Mouse (Mus musculus): ENCODE measurements around the gene Camk2n1. TPM values are rescaled to one million over a fixed set of nuclear protein-coding genes. Genes with fewer than 3 reads are reported as not detected.
"Not testable (repeated sequence)": the region's sequence is repeated elsewhere in the genome, so short reads cannot be mapped to it uniquely, and the experiment has no call there.

The Camk2n1 gene
- 1.1 and 1.2 TPM in 2 replicates for polyA plus RNA-seq (2016; fragmentation: Nextera tagmentation; extraction: Ambion mirVana)

- Histone ChIP-seq H3K4me3 (peak within 1 kb of the TSS; percentile 89), H3K36me3 (replicated peaks) (no peaks in the 10 kb centered on the region), H3K4me1 (peaks cover 61% of the 10 kb centered on the region), H3K27ac (replicated peaks) (peak within 1 kb of the TSS; percentile 87), H3K27me3 (replicated peaks; ENCODE audit: low read depth, poor library complexity, severe bottlenecking) (peaks cover 98% of the 10 kb centered on the region), H3K9me3 (no peaks in the 10 kb centered on the region)
- peak; percentile 82 for DNase-seq (ENCODE audit: low spot score)
- WGBS = under 1% methylated on average over 62 of the region's 64 CpGs
Measured at GRCm38 (mm10) chr4:138453753-138454570, at the start of gene Camk2n1. Camk2n1 (plus strand) TSS chr4:138454314.

GRCm38 (mm10) chr4:138404806-138405205 lies 49.3 kb upstream of the Camk2n1 start:
- H3K27me3 ChIP-seq (replicated peaks; ENCODE audit: low read depth, poor library complexity, severe bottlenecking) = peaks cover 13% of the 10 kb centered on the region; the same call in 1 of the 2 replicates
- no peak overlapping the region for H3K27ac ChIP-seq (replicated peaks)
- no peak overlapping the region for H3K4me3 ChIP-seq
- no peaks in the 10 kb centered on the region for H3K9me3 ChIP-seq
- peak; percentile 47 for DNase-seq (ENCODE audit: low spot score)
- 4% methylated on average over 2 of the region's 2 CpGs for WGBS
- no peaks in the 10 kb centered on the region for H3K36me3 ChIP-seq (replicated peaks)
- H3K4me1 ChIP-seq = no peaks in the 10 kb centered on the region

DNA sequence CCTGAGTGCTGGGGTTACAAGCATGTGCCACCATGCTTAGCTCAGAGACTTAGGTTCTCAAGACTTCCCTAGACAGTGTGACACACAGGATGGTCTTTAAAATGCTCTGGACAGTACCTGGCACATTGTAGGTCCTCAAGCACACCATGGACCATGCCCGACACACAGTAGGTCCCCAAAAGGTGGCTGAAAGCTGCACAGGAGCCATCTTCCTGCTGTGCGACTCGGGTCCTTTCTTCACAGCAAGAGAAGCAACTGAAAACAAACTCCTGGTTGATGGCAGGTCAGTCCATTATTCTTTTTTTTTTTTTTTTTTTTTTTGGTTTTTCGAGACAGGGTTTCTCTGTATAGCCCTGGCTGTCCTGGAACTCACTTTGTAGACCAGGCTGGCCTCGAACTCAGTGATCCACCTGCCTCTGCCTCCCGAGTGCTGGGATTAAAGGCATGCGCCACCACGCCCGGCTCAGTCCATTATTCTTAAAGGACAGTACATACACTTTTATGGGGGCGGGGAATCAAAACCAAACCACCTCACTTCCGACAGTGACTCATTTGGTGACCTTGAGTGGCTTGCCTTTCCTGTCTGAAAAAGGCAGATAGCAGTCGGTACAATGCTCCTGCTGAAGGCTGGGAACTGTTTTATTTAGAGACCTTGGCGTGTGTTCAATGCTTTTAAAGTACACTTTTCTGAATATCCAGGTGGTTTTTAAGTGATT lies 46.5 kb upstream of the Camk2n1 start:
- DNase-seq (ENCODE audit: low spot score) = no peak
- Histone ChIP-seq H3K27me3 (replicated peaks; ENCODE audit: low read depth, poor library complexity, severe bottlenecking) (peaks cover 35% of the 10 kb centered on the region), H3K9me3 (no peaks in the 10 kb centered on the region), H3K4me1 (peaks cover 9% of the 10 kb centered on the region; the same call in 1 of the 2 replicates), H3K36me3 (replicated peaks) (no peaks in the 10 kb centered on the region), H3K4me3 (no peak overlapping the region), H3K27ac (replicated peaks) (no peak overlapping the region)
- WGBS = 83% methylated on average over 12 of the region's 13 CpGs

DNA sequence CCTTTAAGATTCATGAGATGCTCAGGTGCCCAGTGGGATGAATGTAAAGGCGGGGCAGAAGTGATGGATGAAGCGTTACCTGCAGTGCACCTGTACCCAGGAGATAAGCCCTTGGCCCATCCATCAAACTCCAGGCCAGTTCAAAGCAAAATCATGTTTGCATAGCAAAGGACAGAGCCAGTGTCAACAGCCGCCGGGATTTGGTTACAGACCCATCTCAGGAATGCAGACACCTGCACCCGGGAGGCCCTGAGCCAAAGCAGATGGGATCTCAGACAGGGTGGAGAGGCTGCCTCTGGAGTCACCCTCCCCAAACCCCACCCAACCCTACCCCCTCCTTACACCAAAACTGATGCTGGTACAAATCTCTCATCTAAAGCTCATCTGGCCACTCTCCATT lies 43.1 kb upstream of the Camk2n1 start:
- peaks cover 26% of the 10 kb centered on the region for H3K4me1 ChIP-seq
- no peaks in the 10 kb centered on the region for H3K36me3 ChIP-seq (replicated peaks)
- no peak overlapping the region for H3K27ac ChIP-seq (replicated peaks)
- DNase-seq (ENCODE audit: low spot score) = peak; percentile 40
- H3K9me3 ChIP-seq = no peaks in the 10 kb centered on the region
- H3K4me3 ChIP-seq = no peak overlapping the region
- WGBS = 11% methylated on average over 5 of the region's 5 CpGs
- peaks cover 53% of the 10 kb centered on the region for H3K27me3 ChIP-seq (replicated peaks; ENCODE audit: low read depth, poor library complexity, severe bottlenecking)

DNA sequence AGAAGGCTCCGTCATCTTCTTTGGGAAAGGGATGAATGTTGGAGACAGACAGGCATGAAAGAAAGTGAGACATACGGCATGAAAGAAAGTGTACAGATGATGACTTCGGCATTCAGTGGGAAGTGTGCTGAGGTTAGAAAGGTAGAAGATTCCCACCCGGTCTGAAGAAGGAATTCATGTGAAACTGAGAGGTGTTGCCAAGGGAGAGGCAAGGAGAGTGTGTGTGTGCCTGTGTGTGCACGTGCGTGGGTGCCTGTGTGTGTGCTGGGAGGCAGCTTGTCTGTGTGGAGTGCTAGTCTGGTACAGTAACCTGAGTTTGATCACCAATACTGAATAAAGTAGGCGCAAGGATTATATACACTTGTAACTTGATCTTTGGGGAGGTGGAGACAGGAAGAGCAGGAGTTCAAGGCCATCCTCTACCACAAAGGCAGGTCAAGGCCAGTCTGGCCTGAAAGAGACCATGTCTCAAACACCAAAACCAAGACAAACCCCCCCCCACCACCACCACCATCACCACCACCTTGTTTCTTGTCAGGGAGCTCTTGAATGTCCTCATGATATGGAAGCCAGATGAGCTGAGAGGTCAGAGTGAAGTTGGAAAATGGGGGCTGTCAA lies 42.5 kb upstream of the Camk2n1 start:
- Histone ChIP-seq H3K27me3 (replicated peaks; ENCODE audit: low read depth, poor library complexity, severe bottlenecking) (peaks cover 55% of the 10 kb centered on the region), H3K4me1 (peaks cover 26% of the 10 kb centered on the region), H3K4me3 (no peak overlapping the region), H3K9me3 (no peaks in the 10 kb centered on the region), H3K36me3 (replicated peaks) (no peaks in the 10 kb centered on the region), H3K27ac (replicated peaks) (no peak overlapping the region)
- WGBS = 54% methylated on average over 7 of the region's 7 CpGs
- DNase-seq (ENCODE audit: low spot score) = no peak

DNA sequence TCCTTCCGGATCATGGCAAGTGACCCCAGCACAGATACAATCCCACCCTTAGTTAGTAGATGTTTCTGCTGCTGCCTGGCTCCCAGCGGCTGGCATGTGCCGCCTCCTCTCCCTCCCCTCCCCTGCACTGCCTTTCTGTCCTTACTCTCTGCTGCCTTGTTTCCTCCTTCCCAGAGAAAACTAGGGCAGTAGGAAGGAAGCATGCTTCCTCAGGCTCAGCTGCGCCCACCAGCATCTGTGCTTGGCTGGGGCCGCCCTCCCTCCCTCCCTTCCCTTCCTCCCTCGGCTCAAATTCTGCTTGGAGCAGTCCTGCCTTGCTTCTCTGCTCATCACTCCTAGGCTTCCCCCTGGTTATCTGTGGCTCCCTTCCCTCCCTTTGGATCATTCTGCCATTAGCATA lies 39.4 kb upstream of the Camk2n1 start:
- no peaks in the 10 kb centered on the region for H3K9me3 ChIP-seq
- DNase-seq (ENCODE audit: low spot score) = peak; percentile 25
- peaks cover 26% of the 10 kb centered on the region for H3K4me1 ChIP-seq
- WGBS = 20% methylated on average over 6 of the region's 6 CpGs
- H3K36me3 ChIP-seq (replicated peaks) = no peaks in the 10 kb centered on the region
- H3K27me3 ChIP-seq (replicated peaks; ENCODE audit: low read depth, poor library complexity, severe bottlenecking) = peaks cover 59% of the 10 kb centered on the region
- H3K27ac ChIP-seq (replicated peaks) = no peak overlapping the region
- H3K4me3 ChIP-seq = no peak overlapping the region

DNA sequence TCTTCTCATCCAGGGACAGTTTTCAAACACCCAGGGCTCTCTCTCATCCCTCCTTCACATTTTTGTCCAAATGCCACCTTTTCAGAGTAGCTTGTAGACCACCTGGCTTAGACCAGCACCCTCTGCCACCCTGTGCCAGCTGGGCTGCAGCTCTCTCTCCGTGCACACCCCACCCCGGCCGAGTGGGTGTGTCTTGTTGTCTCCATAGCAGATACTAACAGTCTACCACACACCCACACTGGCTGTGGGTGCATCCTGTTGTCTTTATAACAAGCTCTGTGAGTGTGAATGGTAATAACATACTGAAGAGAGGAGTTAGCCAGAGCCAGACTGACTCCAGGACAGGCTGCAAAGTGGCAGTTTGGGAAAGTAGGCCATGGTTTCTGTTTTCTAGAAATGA lies 38.1 kb upstream of the Camk2n1 start:
- Histone ChIP-seq H3K9me3 (no peaks in the 10 kb centered on the region), H3K4me1 (peaks cover 24% of the 10 kb centered on the region), H3K27ac (replicated peaks) (no peak overlapping the region), H3K36me3 (replicated peaks) (no peaks in the 10 kb centered on the region), H3K4me3 (no peak overlapping the region), H3K27me3 (replicated peaks; ENCODE audit: low read depth, poor library complexity, severe bottlenecking) (peaks cover 59% of the 10 kb centered on the region)
- WGBS = 83% methylated on average over 3 of the region's 3 CpGs
- no peak for DNase-seq (ENCODE audit: low spot score)

GRCm38 (mm10) chr4:138416414-138416813 lies 37.7 kb upstream of the Camk2n1 start:
- H3K27ac ChIP-seq (replicated peaks) = no peak overlapping the region
- WGBS = 53% methylated on average over 5 of the region's 5 CpGs
- DNase-seq (ENCODE audit: low spot score) = no peak

DNA sequence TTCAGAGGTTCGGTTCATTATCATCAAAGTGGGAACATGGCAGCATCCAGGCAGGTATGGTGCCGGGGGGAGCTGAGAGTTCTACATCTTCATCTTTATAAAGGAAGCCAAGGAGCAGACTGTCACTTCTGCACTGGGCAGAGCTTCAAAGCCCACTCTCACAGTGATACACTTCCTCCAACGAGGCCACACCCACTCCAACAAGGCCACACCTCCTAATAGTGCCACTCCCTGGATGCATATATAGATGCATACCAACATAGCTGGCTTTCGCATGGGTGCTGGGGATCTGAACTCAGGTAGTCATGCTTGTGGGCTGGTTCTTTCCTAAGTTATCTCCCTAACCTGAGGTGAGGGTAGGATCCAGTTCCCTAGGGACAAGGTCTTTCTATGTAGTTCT lies 36.2 kb upstream of the Camk2n1 start:
- no peaks in the 10 kb centered on the region for H3K36me3 ChIP-seq (replicated peaks)
- 88% methylated on average over 4 of the region's 4 CpGs for WGBS
- no peak overlapping the region for H3K27ac ChIP-seq (replicated peaks)
- no peak overlapping the region for H3K4me3 ChIP-seq
- peaks cover 43% of the 10 kb centered on the region for H3K27me3 ChIP-seq (replicated peaks; ENCODE audit: low read depth, poor library complexity, severe bottlenecking)
- peaks cover 16% of the 10 kb centered on the region for H3K4me1 ChIP-seq
- H3K9me3 ChIP-seq = no peaks in the 10 kb centered on the region
- DNase-seq (ENCODE audit: low spot score) = no peak

More at GRCm38 (mm10) chr4:138416414-138416813, 37.7 kb upstream of the Camk2n1 start:
- H3K36me3 ChIP-seq (replicated peaks) = no peaks in the 10 kb centered on the region
- peaks cover 20% of the 10 kb centered on the region for H3K4me1 ChIP-seq
- no peak overlapping the region for H3K4me3 ChIP-seq
- H3K9me3 ChIP-seq = no peaks in the 10 kb centered on the region
- H3K27me3 ChIP-seq (replicated peaks; ENCODE audit: low read depth, poor library complexity, severe bottlenecking) = peaks cover 54% of the 10 kb centered on the region

DNA sequence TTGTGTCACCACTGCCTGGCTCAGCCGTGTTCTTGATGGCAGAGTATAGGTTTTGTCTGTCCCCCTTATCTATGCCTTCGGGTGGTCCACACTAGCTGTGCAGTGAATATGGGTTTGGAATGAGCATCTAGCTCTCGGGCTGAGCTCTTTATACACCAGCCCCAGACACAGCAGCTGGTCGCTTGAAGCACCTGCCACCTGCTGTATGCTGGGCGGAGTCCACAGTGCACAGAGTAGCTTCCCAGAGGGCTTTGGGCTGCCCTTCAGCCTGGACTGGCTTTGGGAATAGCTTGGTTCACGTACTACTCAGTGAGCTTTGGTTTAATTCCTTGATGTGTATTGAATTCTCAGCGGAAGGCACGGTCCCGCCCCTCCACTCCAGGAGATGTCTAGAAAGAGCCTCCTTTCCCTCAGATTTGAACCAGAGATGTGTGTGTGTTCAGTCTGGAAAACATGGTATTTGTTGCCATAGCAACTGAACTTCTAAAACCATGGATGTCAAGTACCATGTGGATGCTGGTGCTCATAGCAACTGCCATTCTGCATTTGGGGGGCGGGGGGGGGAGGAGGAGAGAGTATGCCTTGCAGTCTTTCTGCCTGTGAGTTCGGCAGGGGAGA lies 35.7 kb upstream of the Camk2n1 start:
- no peaks in the 10 kb centered on the region for H3K36me3 ChIP-seq (replicated peaks)
- 67% methylated on average over 11 of the region's 11 CpGs for WGBS
- no peaks in the 10 kb centered on the region for H3K9me3 ChIP-seq
- H3K4me1 ChIP-seq = peaks cover 16% of the 10 kb centered on the region
- no peak overlapping the region for H3K4me3 ChIP-seq
- no peak for DNase-seq (ENCODE audit: low spot score)
- no peak overlapping the region for H3K27ac ChIP-seq (replicated peaks)
- H3K27me3 ChIP-seq (replicated peaks; ENCODE audit: low read depth, poor library complexity, severe bottlenecking) = peaks cover 43% of the 10 kb centered on the region

- no peak for DNase-seq (ENCODE audit: low spot score)
- H3K27ac ChIP-seq (replicated peaks) = no peak overlapping the region
- H3K4me3 ChIP-seq = no peak overlapping the region
- no peaks in the 10 kb centered on the region for H3K4me1 ChIP-seq
- H3K36me3 ChIP-seq (replicated peaks) = no peaks in the 10 kb centered on the region
- WGBS = 86% methylated on average over 6 of the region's 6 CpGs
- H3K9me3 ChIP-seq = no peaks in the 10 kb centered on the region
- peaks cover 19% of the 10 kb centered on the region; the same call in 1 of the 2 replicates for H3K27me3 ChIP-seq (replicated peaks; ENCODE audit: low read depth, poor library complexity, severe bottlenecking)
Measured at GRCm38 (mm10) chr4:138425028-138425427, 29.1 kb upstream of the Camk2n1 start.

- H3K4me1 ChIP-seq; H3K4me3 ChIP-seq; H3K36me3 ChIP-seq (replicated peaks); DNase-seq (ENCODE audit: low spot score); H3K27ac ChIP-seq (replicated peaks); H3K9me3 ChIP-seq: not testable (repeated sequence)
- whole genome bisulfite sequencing = 90% methylated on average over 14 of the region's 14 CpGs
- peaks cover 13% of the 10 kb centered on the region; the same call in 1 of the 2 replicates for H3K27me3 ChIP-seq (replicated peaks; ENCODE audit: low read depth, poor library complexity, severe bottlenecking)
Measured at GRCm38 (mm10) chr4:138425604-138426003, 28.5 kb upstream of the Camk2n1 start.

Data from embryonic facial prominence, embryonic 10.5 days (tissue).